Mouse (Mus musculus) ES-Bruce4 (cell line): ENCODE data around the gene Polr1d. TPM values are rescaled to one million over a fixed set of nuclear protein-coding genes. Genes with fewer than 3 reads are reported as not detected.

Source experiments
- H3K27ac ChIP-seq: 2 replicates; pipeline ENCODE4 v1.5.1; 2012; ENCODE audit warnings: low read length, inconsistent platforms; ENCODE audit not compliant: insufficient read depth
- H3K27me3 ChIP-seq: 2 replicates; pipeline ENCODE4 v1.6.1; 2012; ENCODE audit warnings: mild to moderate bottlenecking, low read length, inconsistent platforms; ENCODE audit not compliant: control insufficient read depth, poor library complexity, insufficient read depth, severe bottlenecking
- H3K36me3 ChIP-seq: 2 replicates; pipeline ENCODE4 v1.6.1; 2012; ENCODE audit warnings: inconsistent platforms, mild to moderate bottlenecking, low read length, moderate library complexity; ENCODE audit not compliant: control insufficient read depth, poor library complexity, insufficient read depth, severe bottlenecking
- H3K4me1 ChIP-seq: one replicate; pipeline ENCODE4 v1.8.1; 2011; ENCODE audit warnings: low read length; ENCODE audit not compliant: control insufficient read depth, insufficient read depth
- H3K4me3 ChIP-seq: 2 replicates; pipeline ENCODE4 v1.5.1; 2011; ENCODE audit warnings: low read depth, mild to moderate bottlenecking, low read length
- H3K9ac ChIP-seq: 2 replicates; pipeline ENCODE4 v1.6.1; 2012; ENCODE audit warnings: low read depth, mild to moderate bottlenecking, inconsistent platforms; ENCODE audit not compliant: poor library complexity, severe bottlenecking
- H3K9me3 ChIP-seq: replicated peaks from 2 replicates; pipeline ENCODE4 v1.6.1; 2012; ENCODE audit warnings: mild to moderate bottlenecking, low read length, inconsistent platforms; ENCODE audit not compliant: control insufficient read depth, poor library complexity, insufficient read depth, severe bottlenecking
- CTCF ChIP-seq: IDR thresholded peaks from one replicate; pipeline ENCODE4 v1.8.1; 2011; ENCODE audit warnings: low read depth, low read length
- EP300 ChIP-seq: IDR thresholded peaks from 2 replicates; pipeline ENCODE4 v1.6.1; 2011; ENCODE audit warnings: low read depth, low read length; ENCODE audit not compliant: insufficient read depth
- POLR2A ChIP-seq: IDR thresholded peaks from one replicate; pipeline ENCODE4 v1.8.1; 2011; ENCODE audit warnings: low read length; ENCODE audit not compliant: insufficient read depth
- polyA plus RNA-seq: library from polyadenylated mRNA; stranded (reverse); fragments of >200 nt; gene quantifications from 2 replicates; pipeline ENCODE4 v1.2.4, GENCODE M21; 2011; ENCODE audit warnings: low read depth; ENCODE audit not compliant: missing spikeins, insufficient read depth, insufficient read length

The Polr1d gene
- polyA plus RNA-seq, 1 experiment, result 149 TPM

- Histone ChIP-seq H3K36me3 (no peaks in the 10 kb centered on the region), H3K27ac (no peak overlapping the region)
- TF ChIP-seq CTCF (no peak), EP300 (no peak), POLR2A (no peak)
Measured at GRCm38 (mm10) chr5:147058661-147059060, 18.2 kb upstream of the Polr1d start.

GRCm38 (mm10) chr5:147059319-147059718, 17.5 kb upstream of the Polr1d start:
- no peak overlapping the region for H3K27ac ChIP-seq
- H3K4me3 ChIP-seq, result no peak overlapping the region
- H3K36me3 ChIP-seq, result no peaks in the 10 kb centered on the region
- peaks cover 2% of the 10 kb centered on the region for H3K4me1 ChIP-seq
- H3K9ac ChIP-seq, result no peak overlapping the region
- no peaks in the 10 kb centered on the region for H3K9me3 ChIP-seq
- H3K27me3 ChIP-seq, result no peaks in the 10 kb centered on the region
- TF ChIP-seq EP300 (no peak), POLR2A (no peak), CTCF (no peak)

More at GRCm38 (mm10) chr5:147058661-147059060, 18.2 kb upstream of the Polr1d start:
- Histone ChIP-seq H3K9me3 (no peaks in the 10 kb centered on the region), H3K27me3 (no peaks in the 10 kb centered on the region), H3K4me3 (no peak overlapping the region), H3K4me1 (peaks cover under 1% of the 10 kb centered on the region), H3K9ac (no peak overlapping the region)

GRCm38 (mm10) chr5:147060024-147060423, 16.8 kb upstream of the Polr1d start:
- Histone ChIP-seq H3K36me3 (no peaks in the 10 kb centered on the region), H3K9ac (no peak overlapping the region), H3K4me3 (no peak overlapping the region), H3K9me3 (no peaks in the 10 kb centered on the region), H3K27me3 (no peaks in the 10 kb centered on the region), H3K4me1 (peaks cover 5% of the 10 kb centered on the region), H3K27ac (no peak overlapping the region)
- no peak for TF ChIP-seq POLR2A
- no peak for TF ChIP-seq CTCF
- TF ChIP-seq EP300, result no peak

- H3K4me3 ChIP-seq, result no peak overlapping the region
- TF ChIP-seq POLR2A (no peak), CTCF (no peak), EP300 (no peak)
Measured at GRCm38 (mm10) chr5:147063215-147063661, 13.6 kb upstream of the Polr1d start.

GRCm38 (mm10) chr5:147066129-147066528, 10.7 kb upstream of the Polr1d start:
- H3K4me1 ChIP-seq, result peaks cover 8% of the 10 kb centered on the region
- H3K36me3 ChIP-seq, result no peaks in the 10 kb centered on the region
- H3K4me3 ChIP-seq, result no peak overlapping the region
- no peak for TF ChIP-seq POLR2A
- peak; percentile 66; the same call in 1 of the 2 replicates for TF ChIP-seq EP300
- TF ChIP-seq CTCF, result no peak
- H3K27ac ChIP-seq, result peak overlapping the region; percentile 41
- no peaks in the 10 kb centered on the region for H3K9me3 ChIP-seq
- no peak overlapping the region for H3K9ac ChIP-seq
- no peaks in the 10 kb centered on the region for H3K27me3 ChIP-seq

More at GRCm38 (mm10) chr5:147063215-147063661, 13.6 kb upstream of the Polr1d start:
- H3K9me3 ChIP-seq, result no peaks in the 10 kb centered on the region
- H3K4me1 ChIP-seq, result peaks cover 8% of the 10 kb centered on the region
- H3K36me3 ChIP-seq, result no peaks in the 10 kb centered on the region
- H3K27ac ChIP-seq, result no peak overlapping the region
- H3K27me3 ChIP-seq, result no peaks in the 10 kb centered on the region
- H3K9ac ChIP-seq, result no peak overlapping the region

GRCm38 (mm10) chr5:147066965-147067364, 9.9 kb upstream of the Polr1d start:
- no peaks in the 10 kb centered on the region for H3K36me3 ChIP-seq
- TF ChIP-seq POLR2A (no peak), EP300 (peak; percentile 64; the same call in 1 of the 2 replicates)
- H3K9ac ChIP-seq, result no peak overlapping the region
- H3K9me3 ChIP-seq, result no peaks in the 10 kb centered on the region
- H3K27me3 ChIP-seq, result no peaks in the 10 kb centered on the region
- no peak overlapping the region for H3K4me3 ChIP-seq
- H3K27ac ChIP-seq, result peak overlapping the region; percentile 75
- H3K4me1 ChIP-seq, result peaks cover 8% of the 10 kb centered on the region
